Mouse (Mus musculus): Measurements from ENCODE around the gene Tnni2. TPM values are rescaled to one million over a fixed set of nuclear protein-coding genes. Genes with fewer than 3 reads are reported as not detected.
A peak's percentile ranks its signal among the peaks of the same experiment; 100 is the strongest.
"Not testable (repeated sequence)": the region's sequence is repeated elsewhere in the genome, so short reads cannot be mapped to it uniquely, and the experiment has no call there.

The Tnni2 gene
- not detected in 2 replicates for total RNA-seq (2021)
- long read RNA-seq: 0 reads

- DNase-seq: no peak
These were observed at the start of gene Tnni2 for GRCm38 (mm10) chr7:142441585-142441984. Tnni2 (plus strand) TSS chr7:142441808.

GRCm38 (mm10) chr7:142393191-142393590 lies 48.4 kb upstream of the Tnni2 start:
- DNase-seq: peak; percentile 86

- DNase-seq: no peak
These were observed 47.1 kb upstream of the Tnni2 start for GRCm38 (mm10) chr7:142394261-142395190.

- DNase-seq: no peak
These were observed 46.1 kb upstream of the Tnni2 start for GRCm38 (mm10) chr7:142395472-142395871.

GRCm38 (mm10) chr7:142396611-142397010 lies 45.0 kb upstream of the Tnni2 start:
- DNase-seq: no peak

GRCm38 (mm10) chr7:142398052-142398451 lies 43.6 kb upstream of the Tnni2 start:
- DNase-seq: no peak

- DNase-seq: no peak
These were observed 42.4 kb upstream of the Tnni2 start for GRCm38 (mm10) chr7:142399250-142399649.

GRCm38 (mm10) chr7:142400112-142400749 lies 41.4 kb upstream of the Tnni2 start:
- DNase-seq: no peak

- DNase-seq: no peak
These were observed 40.9 kb upstream of the Tnni2 start for GRCm38 (mm10) chr7:142400750-142401142.

GRCm38 (mm10) chr7:142403591-142403990 lies 38.0 kb upstream of the Tnni2 start:
- no peak for DNase-seq

- DNase-seq: not testable (repeated sequence)
These were observed 36.5 kb upstream of the Tnni2 start for GRCm38 (mm10) chr7:142405134-142405533.

- no peak for DNase-seq
These were observed 33.7 kb upstream of the Tnni2 start for GRCm38 (mm10) chr7:142407935-142408334.

- DNase-seq: no peak
These were observed 32.9 kb upstream of the Tnni2 start for GRCm38 (mm10) chr7:142408686-142409085.

GRCm38 (mm10) chr7:142409603-142410002 lies 32.0 kb upstream of the Tnni2 start:
- no peak for DNase-seq

- DNase-seq: no peak
These were observed 28.3 kb upstream of the Tnni2 start for GRCm38 (mm10) chr7:142413285-142413684.

- no peak for DNase-seq
These were observed 26.3 kb upstream of the Tnni2 start for GRCm38 (mm10) chr7:142415314-142415713.

GRCm38 (mm10) chr7:142416225-142416624 lies 25.4 kb upstream of the Tnni2 start:
- no peak for DNase-seq

- no peak for DNase-seq
These were observed 23.6 kb upstream of the Tnni2 start for GRCm38 (mm10) chr7:142418027-142418426.

GRCm38 (mm10) chr7:142418679-142419078 lies 22.9 kb upstream of the Tnni2 start:
- no peak for DNase-seq

GRCm38 (mm10) chr7:142419887-142420286 lies 21.7 kb upstream of the Tnni2 start:
- DNase-seq: no peak

- no peak for DNase-seq
These were observed 19.8 kb upstream of the Tnni2 start for GRCm38 (mm10) chr7:142421826-142422225.

- DNase-seq: peak; percentile 35
These were observed 15.9 kb upstream of the Tnni2 start for GRCm38 (mm10) chr7:142425641-142426213.

GRCm38 (mm10) chr7:142428213-142428612 lies 13.4 kb upstream of the Tnni2 start:
- DNase-seq: no peak

Data from adrenal gland, postnatal 25 days (tissue).